Mouse (Mus musculus) forebrain, embryonic 10.5 days (tissue): ENCODE results near the gene Eif4e3. TPM values are rescaled to one million over a fixed set of nuclear protein-coding genes. Genes with fewer than 3 reads are reported as not detected.

Experiments
- DNase-seq: peaks from one replicate; pipeline ENCODE4 v3.0.0-alpha.2; 2017; ENCODE audit warnings: low spot score; ENCODE audit errors: extremely low spot score
- H3K27ac ChIP-seq: fragments of 300-500 bp; sonication (generic); 2 replicates; pipeline ENCODE4 v1.5.1; 2016; ENCODE audit warnings: mild to moderate bottlenecking
- H3K27me3 ChIP-seq: fragments of 300-500 bp; sonication (generic); 2 replicates; pipeline ENCODE4 v1.6.1; 2016; ENCODE audit warnings: mild to moderate bottlenecking; ENCODE audit not compliant: poor library complexity, severe bottlenecking
- H3K36me3 ChIP-seq: fragments of 300-500 bp; sonication (generic); replicated peaks from 2 replicates; pipeline ENCODE4 v1.6.1; 2016; ENCODE audit warnings: mild to moderate bottlenecking, moderate library complexity
- H3K4me1 ChIP-seq: fragments of 300-500 bp; sonication (generic); 2 replicates; pipeline ENCODE4 v1.6.1; 2016
- H3K4me3 ChIP-seq: fragments of 300-500 bp; sonication (generic); 2 replicates; pipeline ENCODE4 v1.5.1; 2016; ENCODE audit warnings: mild to moderate bottlenecking, moderate library complexity
- H3K9me3 ChIP-seq: fragments of 300-500 bp; sonication (generic); 2 replicates; pipeline ENCODE4 v1.6.1; 2016; ENCODE audit warnings: mild to moderate bottlenecking, moderate library complexity
- WGBS: fragments of 180-500 bp; shearing (Covaris S2); methylation state at CpG from one replicate; pipeline ENCODE4 v1.1.7; 2016; 5-methylcytosine and 5-hydroxymethylcytosine counted together
- polyA plus RNA-seq: library from polyadenylated mRNA; unstranded; fragments of >200 nt; fragmentation: Nextera tagmentation; extraction: Ambion mirVana; gene quantifications from 2 replicates; pipeline ENCODE4 v1.2.1, GENCODE M21; 2016

The Eif4e3 gene
- polyA plus RNA-seq, 1 experiment from 2014 or later, result 12.7 TPM

DNA sequence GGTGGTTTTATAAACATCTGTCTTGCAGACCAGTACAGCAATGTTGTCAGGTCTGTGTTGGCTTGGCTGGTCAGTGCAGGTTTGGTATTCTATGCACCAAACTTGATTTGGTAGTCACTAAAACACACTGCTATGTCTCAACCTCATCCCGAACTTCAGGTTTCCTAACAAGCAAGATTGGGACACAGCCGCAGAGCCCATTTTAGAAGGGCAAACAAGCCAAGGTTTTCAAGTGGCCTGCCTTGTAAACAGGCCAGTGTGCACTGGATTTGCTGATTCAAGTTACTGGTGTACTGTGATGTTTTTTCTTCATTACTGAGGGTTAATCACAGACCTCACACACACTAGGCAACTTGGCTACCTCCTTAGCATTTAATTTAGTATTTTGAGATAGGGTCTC, 10.5 kb downstream of the Eif4e3 start:
- Histone ChIP-seq H3K9me3 (no peaks in the 10 kb centered on the region), H3K4me1 (peaks cover 14% of the 10 kb centered on the region; the same call in 1 of the 2 replicates), H3K4me3 (no peak overlapping the region), H3K27ac (no peak overlapping the region), H3K27me3 (no peaks in the 10 kb centered on the region; the same call in 1 of the 2 replicates), H3K36me3 (no peaks in the 10 kb centered on the region)
- 91% methylated on average over 2 of the region's 2 CpGs for WGBS
- no peak for DNase-seq

DNA sequence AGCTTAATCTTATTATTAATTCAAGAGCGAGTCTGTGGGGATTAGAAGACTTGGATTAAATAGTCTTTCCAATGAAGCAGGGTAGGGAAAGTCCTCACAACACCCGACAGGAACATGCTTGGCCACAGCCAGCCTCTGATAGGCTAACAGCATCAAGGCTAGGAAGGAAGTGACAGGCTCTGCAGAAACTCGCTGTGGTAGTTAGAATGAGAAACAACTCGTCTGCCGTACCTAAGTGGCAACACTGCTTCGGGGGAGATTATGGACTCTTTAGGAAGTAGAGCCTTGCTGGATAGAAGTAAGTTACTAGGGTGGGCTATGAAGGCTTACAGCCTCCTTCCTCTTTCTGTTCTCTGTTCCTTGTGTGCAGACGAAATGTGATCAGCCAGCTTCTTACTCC, 11.1 kb downstream of the Eif4e3 start:
- H3K9me3 ChIP-seq, result no peaks in the 10 kb centered on the region
- no peak overlapping the region for H3K4me3 ChIP-seq
- DNase-seq, result no peak
- WGBS, result 68% methylated on average over 7 of the region's 7 CpGs
- no peaks in the 10 kb centered on the region for H3K36me3 ChIP-seq
- H3K4me1 ChIP-seq, result peaks cover 14% of the 10 kb centered on the region; the same call in 1 of the 2 replicates
- H3K27ac ChIP-seq, result no peak overlapping the region
- H3K27me3 ChIP-seq, result no peaks in the 10 kb centered on the region; the same call in 1 of the 2 replicates

DNA sequence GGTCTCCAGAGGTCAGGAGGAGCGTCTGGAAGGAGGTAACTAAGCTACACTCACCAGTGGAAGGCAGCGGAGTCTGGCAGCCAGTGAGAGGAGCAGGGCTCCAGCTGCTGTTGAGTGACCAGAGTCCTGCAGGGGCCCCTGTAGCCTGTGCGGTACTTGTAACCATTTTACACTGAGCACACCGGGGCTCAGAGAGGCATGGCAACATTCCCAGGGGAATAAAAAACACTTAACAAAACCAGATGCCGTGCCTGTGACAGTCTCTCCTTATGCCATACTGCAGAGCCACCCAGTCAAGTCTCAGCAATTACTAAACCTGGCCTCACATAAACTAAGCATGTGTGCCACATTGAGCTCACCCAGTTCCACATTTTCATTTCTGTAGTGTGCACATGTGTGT, 12.2 kb downstream of the Eif4e3 start:
- WGBS, result 74% methylated on average over 5 of the region's 5 CpGs
- H3K27ac ChIP-seq, result no peak overlapping the region
- H3K27me3 ChIP-seq, result no peaks in the 10 kb centered on the region; the same call in 1 of the 2 replicates
- H3K4me3 ChIP-seq, result no peak overlapping the region
- peaks cover 14% of the 10 kb centered on the region; the same call in 1 of the 2 replicates for H3K4me1 ChIP-seq
- H3K9me3 ChIP-seq, result no peaks in the 10 kb centered on the region
- no peaks in the 10 kb centered on the region for H3K36me3 ChIP-seq
- DNase-seq, result no peak

DNA sequence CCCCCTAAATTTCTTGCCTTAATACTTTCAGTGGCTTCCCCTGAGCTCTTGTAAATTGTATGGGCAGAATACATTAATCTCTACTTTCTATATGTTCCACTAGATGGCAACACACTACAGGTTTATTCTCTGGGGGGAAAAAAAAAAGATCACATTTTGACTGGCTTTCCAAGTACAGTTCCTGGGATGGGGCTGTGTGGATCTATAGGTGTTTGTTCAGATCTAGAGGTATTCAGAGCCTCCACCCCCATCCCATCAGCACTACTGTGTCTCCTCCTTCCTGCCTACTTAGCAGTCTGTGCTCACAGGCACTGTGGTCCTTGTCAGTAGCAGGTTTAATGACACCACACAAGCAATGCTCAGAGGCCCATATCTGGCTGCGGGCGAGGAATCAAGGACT, 14.2 kb downstream of the Eif4e3 start:
- no peak for DNase-seq
- WGBS, result 90% methylated on average over 2 of the region's 2 CpGs

DNA sequence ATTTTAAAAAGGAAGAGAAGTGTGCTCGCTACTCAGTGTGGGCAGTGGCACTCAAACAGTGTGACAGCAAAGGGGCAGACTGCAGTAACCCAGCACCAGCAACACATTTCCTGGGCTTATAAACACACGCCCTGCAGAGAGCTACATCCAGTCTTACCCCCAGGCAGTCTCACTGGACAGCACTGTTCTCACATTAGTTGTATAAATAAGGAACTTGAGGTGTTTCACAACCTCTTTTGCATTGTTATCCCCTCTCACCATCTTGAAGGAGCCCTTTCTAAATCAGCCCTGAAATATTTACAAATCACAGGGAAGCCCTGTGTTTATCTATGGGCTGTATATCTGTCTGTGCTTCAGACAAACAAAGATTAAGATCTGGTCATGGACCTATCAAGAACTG, 17.3 kb downstream of the Eif4e3 start:
- Histone ChIP-seq H3K9me3 (peaks cover 5% of the 10 kb centered on the region; the same call in 1 of the 2 replicates), H3K4me1 (peaks cover 11% of the 10 kb centered on the region; the same call in 1 of the 2 replicates), H3K36me3 (peaks cover 10% of the 10 kb centered on the region), H3K27me3 (no peaks in the 10 kb centered on the region; the same call in 1 of the 2 replicates), H3K4me3 (no peak overlapping the region), H3K27ac (no peak overlapping the region)
- 76% methylated on average over 2 of the region's 2 CpGs for WGBS
- DNase-seq, result no peak

More for the DNA sequence above, 14.2 kb downstream of the Eif4e3 start:
- H3K27me3 ChIP-seq, result no peaks in the 10 kb centered on the region; the same call in 1 of the 2 replicates
- H3K27ac ChIP-seq, result no peak overlapping the region
- H3K9me3 ChIP-seq, result no peaks in the 10 kb centered on the region
- H3K4me3 ChIP-seq, result no peak overlapping the region
- peaks cover 14% of the 10 kb centered on the region; the same call in 1 of the 2 replicates for H3K4me1 ChIP-seq
- no peaks in the 10 kb centered on the region for H3K36me3 ChIP-seq

DNA sequence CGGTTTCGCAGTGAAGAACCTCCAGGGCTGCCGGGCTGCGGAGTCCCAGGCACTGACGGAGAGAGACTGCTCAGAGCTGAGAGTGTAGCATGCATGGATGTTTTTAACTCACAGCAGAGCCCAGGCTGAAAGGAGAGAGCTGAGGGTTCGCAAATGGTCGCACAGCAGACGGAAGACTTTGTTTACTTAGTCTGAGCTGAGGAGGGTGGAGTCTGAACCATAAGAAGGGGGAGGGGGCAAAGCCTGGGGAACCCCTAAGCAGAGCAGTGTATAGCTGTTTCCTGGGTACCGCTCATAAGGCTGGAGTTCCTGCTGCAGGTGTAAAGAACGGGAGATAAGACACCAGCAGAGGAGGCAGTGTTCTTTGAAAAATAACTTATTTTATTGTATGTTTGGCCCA, 20.2 kb downstream of the Eif4e3 start:
- 71% methylated on average over 10 of the region's 10 CpGs for WGBS
- peaks cover 10% of the 10 kb centered on the region for H3K36me3 ChIP-seq

DNA sequence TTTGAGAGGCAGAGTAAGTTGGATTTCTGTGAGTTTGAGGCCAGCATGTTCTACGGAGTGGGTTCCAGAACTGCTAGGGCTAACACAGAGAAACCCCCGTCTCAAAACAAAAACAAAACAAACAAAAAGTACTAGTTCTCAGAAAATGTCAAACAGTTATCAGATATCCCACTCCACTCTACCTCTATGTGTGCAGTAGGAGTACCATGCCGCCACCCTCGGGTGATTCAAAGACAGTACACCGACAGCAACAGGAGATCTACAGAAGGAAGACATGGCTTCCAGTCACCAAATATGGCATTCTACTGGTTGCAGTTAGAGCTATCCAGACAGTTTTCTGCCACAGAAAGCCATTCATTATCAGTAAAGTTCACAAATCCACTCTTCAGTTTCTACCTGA, 21.7 kb downstream of the Eif4e3 start:
- 90% methylated on average over 5 of the region's 5 CpGs for WGBS
- Histone ChIP-seq H3K4me3 (no peak overlapping the region), H3K27me3 (no peaks in the 10 kb centered on the region), H3K27ac (no peak overlapping the region), H3K4me1 (0 out of 2 replicates have a peak, but pooled peaks cover 9% of the 10 kb centered on the region), H3K9me3 (peaks cover 5% of the 10 kb centered on the region; the same call in 1 of the 2 replicates), H3K36me3 (peaks cover 10% of the 10 kb centered on the region)
- no peak for DNase-seq

More for the DNA sequence above, 20.2 kb downstream of the Eif4e3 start:
- H3K4me1 ChIP-seq, result 0 out of 2 replicates have a peak, but pooled peaks cover 9% of the 10 kb centered on the region
- no peak overlapping the region for H3K27ac ChIP-seq
- no peak overlapping the region for H3K4me3 ChIP-seq
- no peaks in the 10 kb centered on the region for H3K27me3 ChIP-seq
- peaks cover 5% of the 10 kb centered on the region; the same call in 1 of the 2 replicates for H3K9me3 ChIP-seq
- no peak for DNase-seq

DNA sequence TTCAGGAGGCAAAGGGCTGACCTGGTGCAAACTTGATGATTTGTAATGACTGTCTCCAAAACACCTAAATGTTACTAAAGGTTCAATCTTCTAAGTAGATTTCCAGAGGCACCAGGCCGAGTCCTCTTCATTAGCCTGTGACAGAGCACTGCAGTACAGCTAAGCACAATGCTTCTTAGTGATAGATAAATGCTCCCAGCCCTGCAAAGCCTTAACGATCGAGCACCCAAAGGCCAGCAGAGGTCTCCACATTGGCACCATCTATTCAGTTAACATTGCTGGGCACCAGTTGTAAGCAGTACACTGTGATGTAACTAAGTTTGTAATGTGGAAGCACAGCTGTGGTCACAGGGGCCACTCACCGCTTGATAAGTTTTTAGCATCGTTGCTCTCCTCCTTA, 22.2 kb downstream of the Eif4e3 start:
- H3K27ac ChIP-seq, result no peak overlapping the region
- WGBS, result 84% methylated on average over 5 of the region's 5 CpGs

DNA sequence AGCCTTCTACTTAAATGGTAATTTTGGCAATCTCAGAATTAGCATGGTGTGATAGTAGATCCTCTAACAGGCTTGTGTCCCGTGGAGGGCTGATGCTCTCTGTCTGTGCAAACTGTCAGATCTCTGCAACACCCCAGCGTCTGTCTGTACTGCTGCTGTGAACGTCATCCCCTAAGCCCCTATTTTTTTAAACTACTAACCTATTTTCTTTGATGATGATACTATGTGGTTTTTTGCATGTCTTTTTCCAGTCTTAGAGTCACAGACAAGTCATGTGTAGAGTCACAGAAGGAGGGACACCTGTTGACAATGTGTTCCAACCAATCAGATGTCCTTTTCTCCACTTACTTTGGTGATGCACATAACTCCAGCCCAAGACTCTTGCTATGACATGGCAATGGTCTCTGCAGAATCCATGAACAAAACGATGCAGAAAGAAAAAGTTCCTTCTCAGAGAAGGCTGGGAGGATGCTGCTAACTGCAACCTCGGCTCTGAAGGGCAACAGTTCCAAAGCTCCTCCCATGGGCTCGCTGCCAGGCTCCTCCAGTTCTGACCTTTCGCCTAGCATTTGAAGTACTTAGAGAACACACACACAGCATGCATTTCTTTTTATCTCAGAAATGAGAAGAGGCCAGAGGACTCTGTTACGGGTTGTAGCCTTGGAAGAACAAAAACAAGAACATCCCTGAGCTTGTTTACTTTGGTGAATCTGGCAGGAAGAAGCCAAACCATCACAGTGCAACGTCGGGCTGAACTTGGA, 23.0 kb downstream of the Eif4e3 start:
- Histone ChIP-seq H3K4me3 (no peak overlapping the region), H3K27me3 (no peaks in the 10 kb centered on the region), H3K27ac (no peak overlapping the region), H3K9me3 (peaks cover 5% of the 10 kb centered on the region; the same call in 1 of the 2 replicates), H3K4me1 (0 out of 2 replicates have a peak, but pooled peaks cover 9% of the 10 kb centered on the region), H3K36me3 (peaks cover 18% of the 10 kb centered on the region)
- 79% methylated on average over 10 of the region's 10 CpGs for WGBS
- no peak for DNase-seq

More for the DNA sequence above, 22.2 kb downstream of the Eif4e3 start:
- Histone ChIP-seq H3K27me3 (no peaks in the 10 kb centered on the region), H3K4me3 (no peak overlapping the region), H3K9me3 (peaks cover 5% of the 10 kb centered on the region; the same call in 1 of the 2 replicates), H3K36me3 (peaks cover 12% of the 10 kb centered on the region), H3K4me1 (0 out of 2 replicates have a peak, but pooled peaks cover 9% of the 10 kb centered on the region)
- no peak for DNase-seq

DNA sequence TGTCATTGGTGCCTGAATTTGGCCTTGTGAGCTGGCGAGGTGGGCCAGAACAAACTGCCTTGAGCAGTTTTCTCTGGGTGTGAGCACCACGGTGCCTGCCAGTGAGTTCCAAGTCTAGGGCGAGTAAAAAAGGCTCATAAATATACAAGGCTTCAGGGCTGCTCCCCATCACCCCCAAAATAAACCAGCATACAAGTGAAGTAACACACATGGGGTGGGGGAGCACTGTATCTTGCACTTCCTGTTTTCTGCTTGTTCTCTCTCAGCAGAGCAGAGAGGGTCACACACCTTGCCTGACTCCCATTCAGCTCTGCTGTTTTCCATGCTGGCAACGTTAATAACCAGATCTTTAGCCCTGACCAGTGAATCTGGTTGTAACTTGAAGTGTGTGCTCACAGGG, 29.1 kb downstream of the Eif4e3 start:
- Histone ChIP-seq H3K4me1 (peaks cover 11% of the 10 kb centered on the region), H3K4me3 (no peak overlapping the region), H3K9me3 (no peaks in the 10 kb centered on the region), H3K36me3 (peaks cover 18% of the 10 kb centered on the region), H3K27ac (peak overlapping the region; percentile 44; the same call in 1 of the 2 replicates), H3K27me3 (no peaks in the 10 kb centered on the region)
- DNase-seq, result no peak
- WGBS, result 85% methylated on average over 4 of the region's 4 CpGs

DNA sequence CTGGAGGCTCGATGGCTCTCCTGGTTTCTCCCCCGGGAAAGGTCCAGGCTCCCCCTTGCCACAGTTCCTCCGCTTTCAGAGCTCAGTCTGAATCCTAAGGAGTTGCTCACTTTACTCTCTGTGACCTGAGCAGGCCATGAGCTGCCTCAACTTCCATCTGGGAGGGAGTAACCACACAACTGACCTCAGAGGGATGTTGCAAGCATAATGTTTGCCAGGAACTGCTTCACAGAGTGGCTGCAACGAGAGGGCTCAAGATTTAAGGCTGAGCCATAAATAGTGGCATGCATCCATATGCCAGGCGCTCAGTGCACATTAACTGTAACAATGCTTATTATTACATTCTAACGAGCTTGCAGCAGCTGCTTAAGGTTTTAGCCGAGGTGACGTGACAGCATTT, 29.8 kb downstream of the Eif4e3 start:
- Histone ChIP-seq H3K27ac (peak overlapping the region; percentile 44; the same call in 1 of the 2 replicates), H3K36me3 (peaks cover 23% of the 10 kb centered on the region), H3K4me1 (peaks cover 11% of the 10 kb centered on the region), H3K4me3 (no peak overlapping the region), H3K9me3 (no peaks in the 10 kb centered on the region), H3K27me3 (no peaks in the 10 kb centered on the region)
- DNase-seq, result no peak
- WGBS, result 74% methylated on average over 8 of the region's 8 CpGs

DNA sequence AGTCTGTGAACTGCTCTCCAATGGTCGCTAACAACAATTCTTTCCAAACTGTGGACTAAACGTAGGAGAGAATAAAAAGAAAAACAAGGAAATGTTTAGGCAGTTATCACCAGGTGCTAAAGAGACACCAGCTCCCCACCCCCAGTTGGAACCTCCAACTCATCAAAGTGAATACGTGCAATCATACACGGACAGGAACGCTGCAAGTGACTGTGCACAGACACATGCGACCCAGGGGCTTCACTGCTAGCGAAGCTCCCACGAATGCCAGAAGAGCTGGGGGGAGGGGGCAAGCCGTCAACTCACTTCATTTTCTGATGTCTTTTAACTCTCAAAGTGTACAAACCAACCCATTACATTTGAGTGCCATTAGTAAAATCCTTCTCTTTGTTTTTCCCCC, 30.4 kb downstream of the Eif4e3 start:
- 80% methylated on average over 9 of the region's 9 CpGs for WGBS

More for the DNA sequence above, 30.4 kb downstream of the Eif4e3 start:
- H3K27me3 ChIP-seq, result no peaks in the 10 kb centered on the region
- no peaks in the 10 kb centered on the region for H3K9me3 ChIP-seq
- peaks cover 11% of the 10 kb centered on the region for H3K4me1 ChIP-seq
- peaks cover 27% of the 10 kb centered on the region for H3K36me3 ChIP-seq
- H3K4me3 ChIP-seq, result no peak overlapping the region
- DNase-seq, result no peak
- H3K27ac ChIP-seq, result no peak overlapping the region
